Mouse (Mus musculus): ENCODE measurements around the gene Shb. TPM values are rescaled to one million over a fixed set of nuclear protein-coding genes. Genes with fewer than 3 reads are reported as not detected.

Shb gene
- polyA plus RNA-seq, 2 experiments, result 5.0 to 8.8 TPM

DNA sequence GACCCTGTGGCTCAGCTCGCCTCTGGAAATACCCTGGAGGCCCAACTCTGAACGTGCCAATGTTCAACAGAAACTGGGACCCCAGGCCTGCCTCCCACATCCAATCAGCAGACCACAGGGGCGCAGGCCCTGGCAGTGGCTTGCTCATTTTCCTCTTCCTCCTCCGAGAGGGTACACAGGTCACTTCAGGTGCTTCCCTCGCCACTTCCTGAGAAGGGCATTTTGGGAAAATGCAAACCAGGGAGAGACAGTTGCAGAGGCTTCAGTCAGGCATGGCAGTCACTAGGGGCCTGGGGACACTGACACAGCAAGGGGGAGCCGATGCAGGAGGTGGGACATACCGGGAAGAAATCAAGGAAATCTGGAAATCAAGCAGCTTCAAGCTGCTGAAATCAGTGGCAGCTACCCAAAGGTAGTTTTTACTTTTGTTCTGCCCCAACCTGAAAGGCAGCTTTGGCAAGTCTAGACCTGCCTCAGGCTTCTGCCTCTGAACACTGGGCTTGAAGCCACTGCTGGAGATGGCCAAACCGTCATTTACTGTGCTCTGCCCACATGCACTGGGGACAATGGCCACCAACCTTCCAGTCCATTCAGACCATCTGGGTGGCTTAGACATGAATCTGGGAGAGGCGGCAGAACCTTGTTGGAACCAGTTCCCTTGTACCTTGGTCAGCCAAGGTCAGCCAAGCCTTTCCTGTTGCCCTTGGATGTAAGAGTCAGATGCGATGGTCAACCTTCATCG, 110.6 kb downstream of the Shb start:
- Histone ChIP-seq H3K9ac (replicated peaks) (no peak overlapping the region), H3K4me3 (ENCODE audit: insufficient read depth in 1 of 2, low read depth in 2 of 2, low read length in 2 of 2) (no peak overlapping the region), H3K9me3 (ENCODE audit: control insufficient read depth, low read length) (no peaks in the 10 kb centered on the region), H3K4me1 (replicated peaks; ENCODE audit: control insufficient read depth in 2 of 2, insufficient read depth in 2 of 2, low read length in 1 of 2) (0 out of 4 replicates have a peak, but pooled peaks cover 0 to 2% of the 10 kb centered on the region in 2 experiments), H3K27me3 (ENCODE audit: control insufficient read depth, insufficient read depth, low read length) (no peaks in the 10 kb centered on the region), H3K27ac (no peak overlapping the region), H3K36me3 (replicated peaks; ENCODE audit: control insufficient read depth, insufficient read depth, low read depth) (no peaks in the 10 kb centered on the region), H3K4me2 (ENCODE audit: low read depth) (no peak overlapping the region)
- DNase-seq (ENCODE audit: low read depth in 3 of 3, low spot score in 3 of 3) (no peak), ATAC-seq (ENCODE audit: insufficient read depth) (no peak)
- WGBS (ENCODE audit: insufficient replicate concordance), result 66% methylated on average over 11 of the region's 11 CpGs
- TF ChIP-seq CTCF (IDR thresholded peaks at IDR 0.05; ENCODE audit: low read depth) (no peak), EP300 (IDR thresholded peaks at IDR 0.05; ENCODE audit: low read depth) (no peak)

DNA sequence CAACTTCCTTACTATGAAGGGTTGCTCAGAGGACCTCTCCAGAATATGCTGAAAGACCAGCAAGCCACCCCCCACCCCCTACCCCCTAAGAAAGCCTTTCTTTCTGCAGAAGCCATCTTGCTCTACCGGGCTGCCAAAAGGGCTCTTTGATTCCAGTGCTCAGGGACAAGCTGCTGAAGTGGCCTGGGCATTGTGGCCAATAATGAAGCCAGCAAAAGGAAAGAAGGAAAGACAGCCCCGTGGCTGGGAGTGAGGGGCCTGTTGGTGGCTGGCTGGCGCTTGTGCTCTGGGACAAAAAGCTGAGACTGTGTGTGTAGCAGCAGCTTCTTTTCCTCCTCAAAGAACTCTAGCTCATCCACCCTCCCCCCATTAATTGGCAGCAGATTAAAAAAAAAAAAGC, 111.5 kb downstream of the Shb start:
- Histone ChIP-seq H3K9me3 (ENCODE audit: control insufficient read depth, low read length) (no peaks in the 10 kb centered on the region), H3K4me3 (ENCODE audit: insufficient read depth in 1 of 2, low read depth in 2 of 2, low read length in 2 of 2) (no peak overlapping the region), H3K27ac (no peak overlapping the region), H3K27me3 (ENCODE audit: control insufficient read depth, insufficient read depth, low read length) (no peaks in the 10 kb centered on the region), H3K9ac (replicated peaks) (no peak overlapping the region), H3K36me3 (replicated peaks; ENCODE audit: control insufficient read depth, insufficient read depth, low read depth) (no peaks in the 10 kb centered on the region), H3K4me2 (ENCODE audit: low read depth) (no peak overlapping the region), H3K4me1 (replicated peaks; ENCODE audit: control insufficient read depth in 2 of 2, insufficient read depth in 2 of 2, low read length in 1 of 2) (0 out of 4 replicates have a peak, but pooled peaks cover 0 to 2% of the 10 kb centered on the region in 2 experiments)
- ATAC-seq (ENCODE audit: insufficient read depth) (no peak), DNase-seq (ENCODE audit: low read depth in 3 of 3, low spot score in 3 of 3) (no peak)
- TF ChIP-seq EP300 (IDR thresholded peaks at IDR 0.05; ENCODE audit: low read depth) (no peak), CTCF (IDR thresholded peaks at IDR 0.05; ENCODE audit: low read depth) (no peak)
- 67% methylated on average over 3 of the region's 3 CpGs for WGBS (ENCODE audit: insufficient replicate concordance)

DNA sequence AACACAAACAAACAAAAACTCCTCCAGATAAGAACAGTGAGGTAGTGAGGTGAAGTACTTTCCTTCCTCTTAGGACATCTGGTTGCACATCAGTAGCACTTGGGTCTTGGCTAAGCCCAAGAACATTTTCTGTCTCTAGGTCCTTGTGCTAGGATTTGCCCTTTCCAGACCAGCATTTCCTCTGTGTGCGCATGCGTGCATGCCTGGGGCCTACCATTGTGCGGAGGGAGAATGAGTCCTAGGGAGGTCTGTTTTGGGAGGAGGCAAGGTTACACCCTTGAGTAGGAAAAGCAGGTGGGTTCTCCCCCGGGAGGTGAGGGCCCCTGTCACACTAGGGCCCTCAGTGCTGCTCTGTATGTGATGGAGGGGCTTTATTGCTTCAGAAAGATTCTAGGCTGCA, 113.2 kb downstream of the Shb start:
- Histone ChIP-seq H3K4me2 (ENCODE audit: low read depth) (no peak overlapping the region), H3K4me1 (replicated peaks; ENCODE audit: control insufficient read depth in 2 of 2, insufficient read depth in 2 of 2, low read length in 1 of 2) (0 out of 4 replicates have a peak, but pooled peaks cover 0 to 2% of the 10 kb centered on the region in 2 experiments), H3K9ac (replicated peaks) (no peak overlapping the region), H3K9me3 (ENCODE audit: control insufficient read depth, low read length) (no peaks in the 10 kb centered on the region), H3K36me3 (replicated peaks; ENCODE audit: control insufficient read depth, insufficient read depth, low read depth) (no peaks in the 10 kb centered on the region), H3K27ac (no peak overlapping the region), H3K4me3 (ENCODE audit: insufficient read depth in 1 of 2, low read depth in 2 of 2, low read length in 2 of 2) (no peak overlapping the region), H3K27me3 (ENCODE audit: control insufficient read depth, insufficient read depth, low read length) (peaks cover 3% of the 10 kb centered on the region)
- ATAC-seq (ENCODE audit: insufficient read depth), result no peak
- no peak for DNase-seq (ENCODE audit: low read depth in 3 of 3, low spot score in 3 of 3)
- no peak for TF ChIP-seq CTCF (IDR thresholded peaks at IDR 0.05; ENCODE audit: low read depth)
- TF ChIP-seq EP300 (IDR thresholded peaks at IDR 0.05; ENCODE audit: low read depth), result no peak
- WGBS (ENCODE audit: insufficient replicate concordance), result 77% methylated on average over 4 of the region's 4 CpGs

GRCm38 (mm10) chr4:45418229-45418950, 113.9 kb downstream of the Shb start:
- Histone ChIP-seq H3K9me3 (ENCODE audit: control insufficient read depth, low read length) (no peaks in the 10 kb centered on the region), H3K4me1 (replicated peaks; ENCODE audit: control insufficient read depth in 2 of 2, insufficient read depth in 2 of 2, low read length in 1 of 2) (peaks cover 0 to 2% of the 10 kb centered on the region in 2 experiments; a peak in 1 of 4 replicates), H3K27ac (no peak overlapping the region), H3K27me3 (ENCODE audit: control insufficient read depth, insufficient read depth, low read length) (peaks cover 3% of the 10 kb centered on the region), H3K9ac (replicated peaks) (no peak overlapping the region), H3K4me2 (ENCODE audit: low read depth) (no peak overlapping the region), H3K36me3 (replicated peaks; ENCODE audit: control insufficient read depth, insufficient read depth, low read depth) (no peaks in the 10 kb centered on the region), H3K4me3 (ENCODE audit: insufficient read depth in 1 of 2, low read depth in 2 of 2, low read length in 2 of 2) (no peak overlapping the region)
- TF ChIP-seq CTCF (IDR thresholded peaks at IDR 0.05; ENCODE audit: low read depth) (peak; percentile 79), EP300 (IDR thresholded peaks at IDR 0.05; ENCODE audit: low read depth) (no peak)
- DNase-seq (ENCODE audit: low read depth in 3 of 3, low spot score in 3 of 3), result no peak
- 32% methylated on average over 11 of the region's 11 CpGs for whole genome bisulfite sequencing (ENCODE audit: insufficient replicate concordance)
- no peak for ATAC-seq (ENCODE audit: insufficient read depth)

GRCm38 (mm10) chr4:45416314-45416713, 116.0 kb downstream of the Shb start:
- Histone ChIP-seq H3K36me3 (replicated peaks; ENCODE audit: control insufficient read depth, insufficient read depth, low read depth) (no peaks in the 10 kb centered on the region), H3K9me3 (ENCODE audit: control insufficient read depth, low read length) (no peaks in the 10 kb centered on the region), H3K27ac (no peak overlapping the region), H3K4me2 (ENCODE audit: low read depth) (no peak overlapping the region), H3K27me3 (ENCODE audit: control insufficient read depth, insufficient read depth, low read length) (peaks cover 9% of the 10 kb centered on the region), H3K4me1 (replicated peaks; ENCODE audit: control insufficient read depth in 2 of 2, insufficient read depth in 2 of 2, low read length in 1 of 2) (peaks cover 0 to 2% of the 10 kb centered on the region in 2 experiments; a peak in 1 of 4 replicates), H3K9ac (replicated peaks) (no peak overlapping the region), H3K4me3 (ENCODE audit: insufficient read depth in 1 of 2, low read depth in 2 of 2, low read length in 2 of 2) (no peak overlapping the region)
- WGBS (ENCODE audit: insufficient replicate concordance), result 64% methylated on average over 7 of the region's 7 CpGs
- ATAC-seq (ENCODE audit: insufficient read depth), result no peak
- TF ChIP-seq CTCF (IDR thresholded peaks at IDR 0.05; ENCODE audit: low read depth) (no peak), EP300 (IDR thresholded peaks at IDR 0.05; ENCODE audit: low read depth) (no peak)
- DNase-seq (ENCODE audit: low read depth in 3 of 3, low spot score in 3 of 3), result no peak
